Mouse (Mus musculus): Measurements from ENCODE around the gene Dnah11.
"Not testable (repeated sequence)": the region's sequence is repeated elsewhere in the genome, so short reads cannot be mapped to it uniquely, and the experiment has no call there.

Dnah11 gene

DNA sequence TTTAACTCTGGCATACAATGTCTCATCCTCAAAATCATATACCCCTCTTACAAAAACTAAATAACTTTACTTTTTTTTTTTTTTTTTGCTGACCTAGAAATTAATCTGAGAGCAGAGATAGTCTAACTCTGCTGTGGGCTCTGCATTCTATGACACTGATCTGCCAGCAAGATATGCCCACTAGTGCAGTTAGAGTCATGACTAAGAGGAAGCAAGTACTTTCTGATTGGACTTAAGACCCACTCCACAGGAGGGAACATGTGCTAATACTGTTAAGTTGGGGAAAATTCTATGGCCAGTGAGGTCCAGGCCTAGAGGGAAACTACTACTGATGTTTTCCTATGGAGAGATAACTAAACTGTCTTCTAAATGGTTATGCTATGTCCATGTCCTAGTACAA lies 225.1 kb downstream of the Dnah11 start:
- no peak for DNase-seq (ENCODE audit: low spot score in 2 of 2)

DNA sequence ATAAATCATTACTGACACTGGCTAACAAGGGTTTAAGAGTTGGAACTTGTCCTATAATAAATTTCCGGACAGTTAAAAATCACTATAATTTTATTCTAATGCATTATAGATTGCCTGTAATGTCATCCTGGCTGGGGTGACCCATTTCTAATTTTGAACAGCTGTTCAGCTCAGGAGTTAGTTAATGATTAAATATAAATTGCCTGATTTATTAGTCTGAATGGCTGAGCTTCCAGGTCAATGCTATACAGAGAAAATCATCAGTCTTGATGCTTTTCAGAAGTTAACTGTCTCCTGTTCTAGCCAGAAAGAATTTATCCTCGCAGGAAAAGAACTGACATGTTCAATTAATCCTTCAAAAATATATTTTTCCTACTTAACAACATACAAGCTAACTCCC lies 236.1 kb downstream of the Dnah11 start:
- no peak for DNase-seq (ENCODE audit: low spot score in 2 of 2)

DNA sequence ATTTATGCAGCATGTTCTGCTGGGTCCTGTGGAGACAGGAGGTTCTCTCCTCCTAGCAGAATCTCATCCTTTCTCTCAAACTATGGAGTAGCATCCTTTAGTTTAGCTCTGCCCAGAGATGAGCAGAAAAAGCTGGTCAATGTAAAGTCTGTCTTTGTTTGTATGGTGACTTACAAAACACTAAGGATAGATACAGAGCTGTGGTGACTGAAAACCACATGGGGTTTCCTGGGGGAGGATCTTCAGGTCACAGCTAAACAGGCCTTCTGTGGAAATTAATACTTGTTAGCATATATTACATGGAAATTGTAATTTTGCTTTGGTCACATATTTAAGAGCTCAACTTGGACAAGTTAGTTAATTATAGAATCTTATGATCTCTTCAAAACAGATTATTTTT lies 239.6 kb downstream of the Dnah11 start:
- no peak for DNase-seq (ENCODE audit: low spot score in 2 of 2)

DNA sequence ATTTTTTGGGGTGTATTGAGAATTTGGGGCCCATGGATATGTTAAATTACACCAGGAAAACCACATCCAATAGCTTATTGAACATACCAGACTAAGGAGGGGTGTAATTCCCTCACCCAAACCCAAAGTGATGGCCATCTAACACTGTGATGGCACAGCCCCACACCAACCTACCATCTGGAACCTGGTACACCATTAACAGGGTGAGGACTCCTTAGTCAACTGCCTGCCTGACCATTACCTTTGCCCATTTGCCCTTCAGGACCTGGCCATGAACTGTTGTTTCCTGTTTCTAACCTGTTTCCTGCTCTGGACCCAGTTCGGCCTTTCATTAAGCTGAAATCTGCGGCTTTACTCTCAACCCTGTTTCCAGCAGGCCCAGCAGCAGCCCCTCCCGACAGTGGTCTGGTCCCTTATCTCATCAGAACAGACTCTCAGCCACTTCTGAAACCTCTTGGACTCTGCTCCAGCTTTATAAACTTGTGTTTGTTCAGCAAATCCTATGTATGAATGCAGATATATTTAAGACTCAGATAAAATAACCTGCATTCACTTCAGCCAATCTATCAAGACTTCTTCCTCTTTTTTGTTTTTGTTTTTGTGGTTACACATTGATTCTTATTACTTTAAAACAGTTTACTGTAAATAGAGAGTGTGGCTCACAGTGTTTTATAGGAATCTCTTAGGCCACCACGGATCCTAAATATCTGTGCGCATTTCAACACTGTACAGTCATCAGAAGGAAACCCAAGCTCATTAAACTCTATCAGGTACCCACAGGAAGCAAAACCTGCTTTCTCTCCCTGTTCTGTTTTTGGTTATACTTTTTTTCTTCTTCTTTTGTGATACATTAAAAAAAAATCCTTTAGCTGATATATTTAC lies 251.8 kb downstream of the Dnah11 start:
- no peak for DNase-seq (ENCODE audit: low spot score in 2 of 2)

DNA sequence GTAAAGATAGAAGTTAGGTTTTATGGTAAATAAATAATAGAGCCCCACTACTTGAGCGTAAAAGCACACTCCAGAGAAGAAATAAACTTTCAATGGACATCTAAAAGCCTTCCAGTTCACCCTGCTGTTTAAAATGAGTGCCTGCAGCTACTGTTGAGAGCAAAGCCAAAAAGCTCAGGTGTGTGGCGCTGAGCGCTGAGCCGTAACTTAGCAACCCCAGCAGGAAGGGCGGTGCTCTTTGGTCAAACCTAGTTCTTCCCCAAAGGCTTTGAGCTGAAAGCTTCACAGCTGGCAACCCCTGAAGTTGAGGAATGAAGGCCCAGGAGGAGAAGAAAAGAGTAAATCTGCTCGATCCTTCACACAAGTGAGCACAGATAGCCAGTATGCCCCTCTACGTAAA lies 256.9 kb downstream of the Dnah11 start:
- DNase-seq (ENCODE audit: low spot score in 2 of 2) = no peak

DNA sequence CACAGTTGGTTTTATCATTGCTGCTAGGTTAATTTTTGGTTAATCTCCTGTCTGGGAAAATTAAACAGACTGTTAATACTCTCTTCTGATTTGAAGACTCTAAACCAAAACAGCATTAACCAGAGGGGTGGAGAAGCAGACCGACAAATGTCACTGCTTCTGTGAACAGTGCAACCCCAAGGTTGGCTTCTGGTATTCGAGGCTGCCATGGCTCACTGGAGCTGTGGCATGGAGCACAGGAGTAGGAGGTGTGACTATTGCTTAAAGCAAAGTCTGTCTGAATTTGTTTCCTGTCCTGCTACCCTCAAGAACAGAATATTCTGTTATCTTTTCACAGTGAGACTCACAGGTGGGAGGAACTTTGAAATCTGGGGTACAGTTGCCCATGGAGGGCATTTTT lies 260.6 kb downstream of the Dnah11 start:
- no peak for DNase-seq (ENCODE audit: low spot score in 2 of 2)

DNA sequence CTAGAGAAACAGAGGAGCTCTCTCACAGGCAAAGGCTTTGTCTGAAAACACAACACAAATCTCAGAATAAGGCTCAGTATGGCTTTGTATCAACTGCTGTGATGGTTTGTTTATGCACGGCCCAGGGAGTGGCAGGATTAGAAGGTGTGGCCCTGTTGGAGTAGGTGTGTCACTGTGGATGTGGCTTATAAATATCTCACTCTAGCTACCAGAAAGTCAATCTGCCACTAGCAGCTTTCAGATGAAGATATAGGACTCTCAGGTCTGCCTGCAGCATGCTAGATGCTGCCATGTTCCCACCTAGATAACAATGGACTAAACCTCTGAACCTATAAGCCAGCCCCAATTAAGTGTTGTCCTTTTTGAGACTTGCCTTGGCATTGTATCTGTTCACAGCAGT lies 266.8 kb downstream of the Dnah11 start:
- no peak for DNase-seq (ENCODE audit: low spot score in 2 of 2)

DNA sequence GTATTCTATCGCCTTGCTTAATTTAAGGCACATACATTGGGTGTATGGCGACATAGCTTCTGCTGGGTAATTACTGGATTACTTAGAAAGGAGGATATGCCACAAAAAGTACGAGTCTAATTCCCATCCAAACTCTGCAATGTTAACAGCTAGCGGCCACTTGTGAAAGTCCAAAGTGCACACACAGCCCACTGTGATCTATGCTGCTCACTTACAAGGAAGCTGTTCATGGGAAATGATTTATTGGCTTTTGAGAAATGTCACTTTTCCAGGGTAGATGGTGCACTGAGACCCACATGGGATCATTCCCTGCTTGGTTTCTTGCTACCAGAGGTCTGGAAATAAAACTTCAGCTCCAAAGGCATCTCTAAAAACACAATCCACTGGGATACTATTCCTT lies 269.1 kb downstream of the Dnah11 start:
- no peak for DNase-seq (ENCODE audit: low spot score in 2 of 2)

DNA sequence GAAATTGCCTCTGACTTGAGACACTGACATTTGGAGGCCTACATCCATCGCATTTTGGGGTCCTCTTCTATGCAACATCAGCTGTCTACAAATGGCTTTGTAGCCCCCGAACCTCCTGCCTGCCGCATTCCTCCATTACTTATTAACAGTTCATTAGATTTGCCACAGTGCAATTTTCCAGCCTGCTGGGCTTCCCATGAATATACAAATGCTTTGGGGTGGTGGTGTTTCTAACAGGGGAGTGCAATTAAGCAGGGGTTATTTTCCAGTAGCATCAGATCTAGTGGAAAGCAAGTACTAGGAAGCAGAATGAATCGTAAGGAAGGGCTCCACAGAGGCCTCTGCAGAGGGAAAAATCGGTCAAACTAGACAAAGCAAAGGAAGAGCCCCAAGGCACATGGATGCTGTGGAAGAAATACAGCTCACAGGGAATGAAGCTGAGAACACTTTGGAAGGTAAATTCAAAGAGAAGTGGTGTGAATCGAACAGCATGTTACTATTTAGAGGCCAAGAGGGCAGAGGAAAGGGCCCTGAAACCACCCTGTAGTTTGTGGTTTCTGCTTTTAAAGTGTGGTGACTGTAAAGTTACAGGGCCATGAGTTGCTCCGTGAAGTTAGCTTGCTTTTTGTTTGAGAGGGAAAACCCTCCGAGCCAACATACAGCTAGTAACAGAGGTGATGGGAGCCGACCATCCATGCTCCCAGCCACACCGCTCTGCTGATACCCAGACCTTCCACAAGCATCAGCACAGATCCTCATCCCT lies 282.8 kb downstream of the Dnah11 start:
- no peak for DNase-seq (ENCODE audit: low spot score in 2 of 2)

DNA sequence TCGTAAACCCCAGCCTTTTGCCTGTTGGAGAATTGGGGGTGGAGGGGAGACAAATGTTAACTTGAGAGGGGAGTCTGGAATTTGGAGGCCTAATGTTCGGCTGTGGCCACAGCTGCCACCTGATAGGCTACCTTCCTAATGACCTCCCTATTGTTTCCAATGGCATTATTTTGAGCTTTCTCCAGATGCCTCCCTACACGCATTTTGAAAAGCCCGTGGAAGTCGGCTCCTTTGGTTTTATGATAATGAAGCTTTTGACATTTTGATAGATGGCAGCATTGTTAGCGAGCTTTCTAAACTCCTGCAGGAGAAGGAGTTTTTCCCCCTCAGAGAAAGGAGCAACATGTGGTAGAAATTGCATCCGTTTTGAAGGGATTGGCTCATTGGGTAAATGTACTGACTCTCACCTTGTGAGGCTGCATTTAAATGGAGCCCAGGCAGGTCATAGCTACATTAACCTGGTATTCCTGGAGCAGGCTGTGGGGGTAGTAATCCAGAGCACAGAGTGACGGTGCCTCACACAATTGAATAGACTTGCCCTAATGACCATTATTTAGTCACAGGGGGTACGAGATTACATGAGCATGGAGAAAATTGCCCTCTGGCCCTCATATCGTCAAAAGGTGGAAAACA lies 284.1 kb downstream of the Dnah11 start:
- DNase-seq (ENCODE audit: low spot score in 2 of 2) = no peak

DNA sequence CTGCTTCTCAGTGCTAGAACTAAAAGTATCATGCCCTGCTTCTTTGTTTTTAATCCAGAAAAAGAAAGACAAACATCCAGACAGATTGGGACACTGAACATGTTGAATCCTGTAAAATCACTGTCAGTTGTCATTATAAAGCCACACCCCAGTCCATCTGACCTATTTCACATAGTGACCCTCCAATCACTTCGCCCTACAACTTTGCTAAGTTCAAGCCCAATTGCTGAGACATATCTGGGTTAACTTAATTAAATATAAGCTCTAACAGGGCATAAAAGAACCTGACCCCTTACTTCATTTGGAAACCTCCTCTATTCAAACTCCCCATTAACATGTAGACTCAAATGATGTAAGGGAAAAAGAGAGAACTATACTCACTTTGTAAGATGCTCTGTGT lies 287.4 kb downstream of the Dnah11 start:
- DNase-seq (ENCODE audit: low spot score in 2 of 2) = no peak

DNA sequence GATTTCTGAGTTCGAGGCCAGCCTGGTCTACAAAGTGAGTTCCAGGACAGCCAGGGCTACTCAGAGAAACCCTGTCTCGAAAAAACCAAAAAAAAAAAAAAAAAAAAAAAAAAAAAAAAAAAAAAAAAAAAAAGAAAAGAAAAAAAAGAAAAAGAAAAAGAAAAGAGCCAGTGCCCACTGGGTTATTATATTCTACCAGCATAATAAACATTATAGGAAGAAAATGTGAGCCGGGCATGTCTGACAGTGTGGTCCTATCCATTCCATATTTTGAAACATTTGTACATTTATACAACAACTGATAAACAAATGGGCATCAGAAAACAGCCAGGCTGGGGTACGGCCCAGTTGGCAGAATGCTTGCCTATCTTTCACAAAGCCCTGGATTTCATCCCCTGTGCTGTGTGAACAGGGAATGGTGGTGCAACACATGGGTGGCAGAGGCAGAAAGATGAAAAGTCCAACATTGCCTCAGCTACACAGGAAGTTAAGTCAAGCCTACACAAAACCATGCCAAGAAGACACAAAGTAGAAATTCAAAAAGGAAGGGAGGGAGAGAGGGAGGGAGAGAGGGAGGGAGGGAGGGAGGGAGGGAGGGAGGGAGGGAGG lies 293.5 kb downstream of the Dnah11 start:
- not testable (repeated sequence) for DNase-seq (ENCODE audit: low spot score in 2 of 2)

DNA sequence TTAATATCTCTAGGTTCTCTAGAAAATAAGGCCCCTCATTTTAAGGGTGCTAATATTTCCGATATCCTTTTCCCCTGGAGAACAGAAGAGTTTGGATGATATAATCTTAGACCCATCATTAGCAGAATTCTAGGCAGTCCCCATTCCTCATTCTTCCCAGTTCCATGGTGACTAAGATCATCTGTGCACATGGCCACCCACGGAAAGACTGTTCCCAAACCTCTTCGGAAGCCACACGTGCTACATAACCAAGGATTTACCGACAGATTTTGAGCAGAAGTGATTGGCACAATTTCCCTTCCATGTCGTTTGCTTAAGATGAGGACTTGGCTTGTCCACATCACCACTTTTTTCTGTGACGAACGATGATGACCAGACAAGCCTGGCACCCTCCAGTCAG lies 295.2 kb downstream of the Dnah11 start:
- DNase-seq (ENCODE audit: low spot score in 2 of 2) = peak in 1 of 2 experiments; percentile 17

DNA sequence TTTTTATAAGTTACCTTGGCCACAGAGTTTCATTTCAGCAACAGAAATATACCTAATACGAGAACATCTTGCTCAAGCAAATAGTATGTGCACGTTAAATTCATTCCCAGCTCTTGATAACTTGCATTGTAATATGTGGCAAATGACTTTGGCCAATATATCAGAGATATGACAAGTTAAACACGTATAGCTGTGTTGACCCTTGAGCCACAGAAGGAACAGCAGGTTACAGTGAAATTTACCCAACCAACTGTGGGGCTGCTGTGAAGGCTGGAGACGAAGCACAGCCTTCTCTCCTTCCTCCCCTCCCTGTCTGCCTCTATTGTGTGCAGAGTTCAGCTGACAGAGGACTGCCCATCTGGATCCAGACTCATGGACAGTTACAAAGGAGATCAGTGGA lies 297.5 kb downstream of the Dnah11 start:
- DNase-seq (ENCODE audit: low spot score in 2 of 2) = not testable (repeated sequence)

DNA sequence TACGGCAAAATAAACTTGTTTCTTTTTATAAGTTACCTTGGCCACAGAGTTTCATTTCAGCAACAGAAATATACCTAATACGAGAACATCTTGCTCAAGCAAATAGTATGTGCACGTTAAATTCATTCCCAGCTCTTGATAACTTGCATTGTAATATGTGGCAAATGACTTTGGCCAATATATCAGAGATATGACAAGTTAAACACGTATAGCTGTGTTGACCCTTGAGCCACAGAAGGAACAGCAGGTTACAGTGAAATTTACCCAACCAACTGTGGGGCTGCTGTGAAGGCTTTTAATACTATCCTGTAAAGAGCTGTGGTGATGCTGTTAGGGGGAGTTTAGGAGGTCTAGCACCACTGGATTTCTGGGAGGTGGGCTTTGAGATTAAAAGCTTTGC lies 298.0 kb downstream of the Dnah11 start:
- DNase-seq (ENCODE audit: low spot score in 2 of 2) = not testable (repeated sequence)

DNA sequence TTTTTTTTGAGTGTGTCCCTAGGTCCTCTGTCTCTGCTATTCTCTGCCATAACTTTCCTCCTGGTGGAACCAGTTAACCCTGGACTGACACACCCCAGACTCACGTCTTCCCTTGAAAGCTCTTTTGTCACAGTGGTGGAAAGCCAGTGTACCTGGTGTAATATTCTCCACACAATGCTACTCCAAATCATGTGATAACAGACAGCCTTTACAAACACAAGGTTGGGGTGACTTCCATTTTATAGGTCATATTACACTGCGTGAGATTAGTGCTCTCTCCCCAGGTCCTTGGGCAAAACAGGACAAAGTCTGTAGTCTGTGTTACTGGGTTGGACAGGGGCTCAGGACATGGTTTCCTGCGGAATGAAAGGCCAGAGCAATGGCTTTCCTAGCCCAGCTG lies 311.4 kb downstream of the Dnah11 start:
- no peak for DNase-seq (ENCODE audit: low spot score in 2 of 2)

DNA sequence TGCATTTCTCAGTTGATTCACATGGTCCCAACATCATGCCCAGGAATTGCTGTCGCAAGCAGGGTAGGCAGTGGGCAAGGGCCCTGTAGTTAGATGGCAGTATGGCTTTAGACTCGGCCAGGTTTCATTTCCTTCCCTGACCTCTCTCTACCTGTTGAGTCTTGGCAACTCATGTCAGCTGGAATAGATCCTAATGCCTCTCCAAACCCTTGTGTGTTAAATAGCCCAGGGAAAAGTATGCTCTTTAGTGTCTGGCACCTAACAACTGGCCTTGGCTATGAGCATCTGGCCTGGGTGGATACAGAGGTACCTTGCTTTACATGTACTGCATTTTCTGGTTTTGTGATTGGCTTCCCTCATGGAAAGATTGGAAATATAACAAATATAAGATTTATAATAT lies 314.2 kb downstream of the Dnah11 start:
- DNase-seq (ENCODE audit: low spot score in 2 of 2) = no peak

DNA sequence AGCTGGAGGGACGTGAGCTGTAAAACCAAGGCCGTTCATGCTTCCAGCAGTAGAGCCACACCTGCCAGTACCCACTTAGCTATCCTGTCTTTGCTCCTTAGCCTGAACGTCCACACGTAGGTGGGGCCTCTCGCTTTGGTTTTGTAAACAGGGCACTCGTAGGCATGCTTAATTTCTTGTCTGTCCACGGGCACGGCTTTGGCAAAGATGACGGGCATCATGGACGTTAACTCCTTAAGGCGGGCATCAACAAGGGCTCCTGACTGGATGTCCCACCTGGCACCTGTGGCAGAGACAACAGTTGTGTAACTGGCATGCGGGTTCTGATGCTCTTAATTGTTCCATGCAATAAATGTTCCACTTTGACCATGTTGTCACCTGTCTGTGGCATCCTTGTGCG lies 320.5 kb downstream of the Dnah11 start:
- DNase-seq (ENCODE audit: low spot score in 2 of 2) = no peak

DNA sequence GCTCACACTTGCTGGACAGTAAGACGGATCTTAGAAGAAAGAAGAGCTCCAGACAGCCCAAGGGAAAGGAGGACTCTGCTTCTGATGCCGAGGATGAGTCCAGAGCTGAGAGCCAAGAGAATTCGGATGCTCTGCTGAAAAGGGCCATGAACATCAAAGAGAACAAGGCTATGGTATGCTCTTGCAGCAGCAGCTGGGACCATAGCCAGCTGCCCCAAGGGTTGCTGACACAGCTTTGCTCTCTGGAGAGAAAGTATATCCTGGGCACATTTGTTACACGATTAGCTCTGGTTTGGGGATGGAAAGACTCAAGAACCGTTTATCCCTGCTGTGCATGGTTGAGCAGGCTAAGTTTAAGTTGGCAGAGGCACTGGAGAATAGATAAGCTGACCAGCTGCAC lies 326.6 kb downstream of the Dnah11 start:
- DNase-seq (ENCODE audit: low spot score in 2 of 2) = no peak

DNA sequence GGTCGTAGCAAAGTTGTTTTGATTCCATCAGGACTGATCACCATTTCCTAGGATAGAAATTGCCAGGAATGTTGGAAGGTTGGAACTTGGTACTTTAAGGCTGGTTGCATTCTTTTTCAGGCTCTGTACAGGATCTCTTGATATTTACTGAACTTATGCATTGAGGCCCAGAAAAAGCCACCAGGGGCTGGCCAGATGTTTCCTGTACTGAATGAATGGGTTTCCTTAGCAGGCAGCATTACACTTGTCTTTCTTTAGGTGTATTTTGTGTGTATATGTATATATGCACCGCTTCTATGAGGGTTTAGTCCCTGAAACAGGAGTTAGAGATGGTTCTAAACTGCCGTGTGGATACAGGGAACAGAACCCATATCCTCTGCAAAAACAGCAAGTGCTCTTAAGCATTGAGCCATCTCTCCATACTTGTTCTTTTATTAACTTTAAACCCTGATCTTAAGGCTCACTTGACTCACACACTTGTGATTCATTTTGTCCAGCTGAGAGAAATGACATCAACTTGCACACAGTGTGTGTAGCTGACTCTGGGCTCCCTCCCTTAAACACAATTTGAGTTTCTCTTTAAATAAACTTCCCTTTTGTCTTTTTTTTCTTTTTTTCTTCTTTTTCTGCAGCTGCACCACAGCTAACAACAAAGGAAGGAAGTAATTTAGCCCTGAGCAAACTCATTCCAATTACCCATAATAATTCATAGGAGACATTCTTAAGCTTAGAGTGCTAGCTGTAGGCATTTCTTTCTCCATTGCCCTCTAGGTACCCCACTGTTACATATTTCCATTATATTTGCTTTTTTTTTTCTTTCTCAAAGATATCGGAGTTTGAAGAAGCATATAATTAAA lies 330.9 kb downstream of the Dnah11 start:
- no peak for DNase-seq (ENCODE audit: low spot score in 2 of 2)

DNA sequence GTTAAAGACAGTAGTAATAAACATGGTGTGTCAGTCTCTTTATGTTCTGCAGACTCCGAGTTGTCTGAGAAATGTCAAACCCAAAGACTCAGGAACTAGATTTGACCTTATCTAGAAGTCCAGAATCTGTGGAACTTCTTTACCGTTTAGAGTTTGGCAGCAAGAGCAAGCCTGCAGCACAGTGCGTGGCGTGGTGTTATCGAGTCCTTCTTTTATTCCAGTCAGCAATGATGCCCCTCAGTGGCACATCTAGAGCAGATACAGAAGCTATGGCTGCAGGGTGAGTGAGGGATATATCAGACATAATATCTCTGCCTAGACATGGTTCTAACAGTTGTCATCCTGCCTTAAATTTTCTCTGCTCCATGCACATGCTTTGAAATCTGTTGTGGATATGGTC lies 336.2 kb downstream of the Dnah11 start:
- DNase-seq (ENCODE audit: low spot score in 2 of 2) = no peak
